Mouse (Mus musculus): Measurements from ENCODE around the gene Rhd.

Gene Rhd

DNA sequence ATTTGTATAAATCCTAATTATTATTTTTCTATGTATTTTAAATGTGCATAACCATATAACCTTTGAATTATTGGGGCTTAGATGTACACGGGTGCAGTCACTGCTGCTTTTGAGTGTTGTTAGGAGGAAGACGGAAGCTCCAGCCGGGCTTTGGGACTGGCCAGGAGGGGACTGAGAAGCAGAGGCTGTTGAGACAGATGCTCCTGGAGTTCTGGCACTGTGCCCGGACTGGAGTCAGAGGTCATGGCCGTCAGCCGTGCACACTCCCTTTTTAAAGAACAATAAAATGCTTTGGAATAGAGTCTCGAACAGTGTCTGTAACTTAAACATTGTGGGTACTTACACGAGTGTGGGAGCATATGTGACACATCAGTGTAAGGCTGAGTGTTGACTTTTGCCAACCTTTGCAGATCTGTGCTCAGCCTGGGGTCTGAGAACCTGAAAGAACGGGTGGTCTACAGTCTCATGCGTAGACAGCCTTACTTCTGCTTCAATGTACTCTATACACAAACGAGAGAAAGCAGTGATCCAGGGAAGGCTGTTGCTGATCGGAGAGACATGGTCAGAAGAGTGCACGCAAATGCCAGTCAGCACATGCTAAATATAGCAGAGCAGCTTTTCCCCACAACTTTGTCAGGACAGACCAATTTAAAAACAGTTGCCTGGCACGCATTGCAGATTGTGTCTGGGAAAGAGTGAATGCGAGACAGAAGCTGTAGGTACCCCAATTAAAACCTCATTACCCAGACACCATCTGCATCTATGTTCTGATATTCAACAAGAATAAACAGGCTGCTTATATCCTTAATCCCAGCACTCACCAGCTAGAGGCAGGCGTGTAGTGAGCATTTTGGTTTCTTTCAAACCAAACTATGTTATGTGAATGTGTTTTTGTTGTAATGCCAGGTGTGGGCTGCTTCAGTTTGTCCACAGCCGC lies 73.2 kb downstream of the Rhd start:
- no peak for DNase-seq

DNA sequence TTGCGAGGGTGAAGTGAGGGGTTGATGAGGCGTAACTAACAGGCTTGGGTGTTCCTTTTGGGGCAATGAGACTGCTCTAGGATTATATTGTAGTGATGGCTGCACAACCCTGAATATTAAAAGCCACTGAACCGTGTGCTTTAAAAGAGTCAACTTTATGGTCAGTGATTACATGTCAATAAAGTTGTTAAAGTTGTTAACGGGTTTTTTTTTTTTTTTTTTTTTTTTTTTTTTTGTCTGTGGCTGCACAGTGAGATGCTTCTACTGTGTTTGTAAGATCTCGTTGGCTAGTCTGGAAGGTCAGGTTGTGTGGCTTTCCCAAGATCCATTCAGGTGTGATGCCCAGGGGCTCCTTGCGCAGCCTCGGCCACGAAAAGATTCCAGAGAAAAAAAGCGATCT lies 75.6 kb downstream of the Rhd start:
- DNase-seq, result no peak

DNA sequence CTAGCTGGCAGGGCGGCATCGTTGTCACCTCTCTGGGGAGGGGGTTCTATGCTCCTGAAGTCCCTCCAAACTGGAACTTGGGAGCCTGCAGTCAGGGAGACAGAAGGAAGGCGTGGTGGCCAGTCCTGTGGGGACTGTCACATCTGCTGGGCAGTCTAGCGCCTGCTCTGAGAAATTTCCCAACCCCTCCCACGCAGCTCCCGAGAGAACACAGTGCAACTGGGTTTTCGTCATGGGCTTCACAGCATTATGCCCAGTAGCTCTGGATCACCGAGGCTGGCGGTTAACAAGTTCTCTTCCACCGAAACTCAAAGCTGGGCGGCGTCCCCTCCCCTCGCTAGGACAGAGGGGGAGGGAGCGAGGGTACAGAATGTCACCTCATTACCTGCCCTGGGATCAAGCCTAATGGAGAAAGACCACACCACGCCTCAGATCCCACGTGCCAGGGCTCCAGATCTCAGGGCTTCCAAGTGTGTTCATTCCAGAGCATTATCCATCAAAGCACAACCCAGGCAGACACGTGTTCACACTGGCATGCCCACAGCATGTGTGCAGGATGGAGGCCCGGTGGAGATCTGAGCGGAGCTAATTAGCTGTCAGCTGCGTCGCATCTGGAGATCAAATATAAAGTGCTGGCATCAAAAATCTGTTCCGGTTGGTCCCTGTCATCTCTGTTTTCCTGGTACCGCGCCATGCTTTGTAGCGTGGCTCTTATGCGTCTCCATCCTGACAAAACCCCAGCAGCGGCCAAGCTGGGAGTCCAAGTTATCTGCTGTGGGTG lies 79.6 kb downstream of the Rhd start:
- DNase-seq, result no peak
